Mouse (Mus musculus) spleen, embryonic (tissue): ENCODE data around the gene Plac1.
"Not testable (repeated sequence)": the region's sequence is repeated elsewhere in the genome, so short reads cannot be mapped to it uniquely, and the experiment has no call there.

Source experiments
- CTCF ChIA-PET: fragments of 350-600 bp; sonication (Branson Sonifier 250); formaldehyde crosslinking; loops from one replicate; lab custom pipeline; 2022; lab: Charles Lee

The Plac1 gene

DNA sequence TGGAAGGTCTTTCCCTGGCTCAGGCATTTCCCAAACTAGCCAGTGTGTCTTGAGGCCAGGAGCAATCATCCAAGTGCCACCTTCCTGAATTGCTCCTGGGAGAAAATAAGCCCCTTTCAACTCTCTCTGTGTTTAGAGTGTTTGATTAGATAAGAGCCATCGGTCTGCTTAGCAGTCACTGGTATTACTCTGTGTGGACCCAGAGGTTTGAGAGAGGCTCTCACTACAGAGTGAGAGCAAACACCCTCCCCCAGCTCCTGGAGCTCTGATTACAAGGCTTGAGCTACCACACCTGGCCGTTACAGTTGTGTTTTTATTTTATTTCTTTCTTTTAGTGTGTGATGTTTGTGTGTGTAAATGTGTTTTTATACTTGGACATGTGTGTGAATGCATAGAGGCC is 193.0 kb downstream of the Plac1 start:
- CTCF ChIA-PET = no interaction called here

DNA sequence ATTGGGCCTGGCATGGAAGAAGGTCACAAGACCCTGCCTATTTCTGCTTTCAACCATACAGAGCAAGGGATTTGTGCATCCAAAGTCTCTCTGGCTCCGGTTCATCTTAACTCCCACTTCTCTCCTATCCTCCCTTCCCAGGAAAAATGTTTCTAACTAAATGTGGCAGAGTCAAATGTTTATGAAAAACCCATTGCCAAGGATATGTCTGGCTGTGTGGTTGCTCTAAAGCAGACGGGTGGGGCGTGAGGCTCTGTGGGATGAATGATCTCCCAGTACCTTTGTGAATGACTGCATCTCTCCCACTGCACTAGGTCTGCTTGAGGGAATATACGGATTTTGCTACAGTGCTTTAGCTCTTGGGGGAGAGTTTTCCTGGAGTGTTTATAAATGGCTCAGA is 193.9 kb downstream of the Plac1 start:
- CTCF ChIA-PET = no interaction called here

DNA sequence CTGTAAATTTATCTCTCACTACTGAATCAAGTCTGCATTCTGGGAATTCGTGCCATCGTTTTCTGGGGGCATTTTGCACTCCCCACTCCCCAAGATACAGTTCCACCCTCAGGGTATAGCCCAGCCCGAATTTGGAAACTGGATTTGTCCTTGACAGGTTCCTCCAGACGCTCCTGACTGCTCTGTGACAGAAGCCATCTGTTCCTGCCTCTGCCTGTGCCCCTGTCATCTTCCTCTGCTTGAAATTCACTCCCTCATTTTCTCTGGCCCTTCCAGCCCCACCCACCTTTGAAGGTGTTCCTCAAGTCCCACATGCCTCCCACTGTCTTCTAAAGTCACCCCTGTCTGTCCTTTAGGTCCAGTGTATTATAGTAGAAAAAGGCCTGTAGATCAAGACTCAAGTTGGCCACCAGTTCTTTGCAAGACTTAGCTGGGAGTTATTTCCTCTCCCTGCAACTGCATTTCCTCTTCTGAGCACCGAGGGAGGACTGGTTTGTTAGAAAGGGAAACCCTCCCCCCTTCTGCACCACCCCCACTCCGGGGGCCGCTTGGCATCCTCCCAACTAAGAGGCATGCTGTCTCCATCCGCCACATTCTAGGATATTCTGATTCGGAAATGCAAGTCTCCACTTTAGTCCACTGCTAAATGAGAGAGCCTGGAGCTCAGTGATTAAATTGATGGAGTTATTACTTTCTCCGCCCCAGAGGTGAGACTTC is 194.6 kb downstream of the Plac1 start:
- CTCF ChIA-PET = no interaction called here

DNA sequence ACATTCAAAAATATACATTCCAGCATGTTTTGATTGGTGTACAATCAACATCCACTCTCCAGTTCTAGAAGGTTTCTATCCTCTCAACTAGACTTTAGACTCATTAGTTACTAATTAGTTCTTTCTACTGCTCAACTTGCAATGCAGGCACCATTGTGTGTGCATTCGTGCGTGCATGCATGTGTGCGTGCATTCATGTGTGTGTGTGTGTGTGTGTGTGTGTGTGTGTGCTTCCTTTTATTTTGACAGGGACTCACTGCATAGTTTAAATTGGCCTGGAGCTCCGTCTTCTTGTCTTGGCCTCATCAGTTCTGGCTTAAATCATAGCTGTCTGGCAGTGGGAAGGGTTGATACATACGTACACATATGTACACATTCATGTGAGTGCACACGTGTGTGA is 198.9 kb downstream of the Plac1 start:
- CTCF ChIA-PET = interaction anchor here (0.6 kb wide), 1 partner anchor 23 kb away, joined by 3 read pairs; no protein-coding TSS in a partner anchor

DNA sequence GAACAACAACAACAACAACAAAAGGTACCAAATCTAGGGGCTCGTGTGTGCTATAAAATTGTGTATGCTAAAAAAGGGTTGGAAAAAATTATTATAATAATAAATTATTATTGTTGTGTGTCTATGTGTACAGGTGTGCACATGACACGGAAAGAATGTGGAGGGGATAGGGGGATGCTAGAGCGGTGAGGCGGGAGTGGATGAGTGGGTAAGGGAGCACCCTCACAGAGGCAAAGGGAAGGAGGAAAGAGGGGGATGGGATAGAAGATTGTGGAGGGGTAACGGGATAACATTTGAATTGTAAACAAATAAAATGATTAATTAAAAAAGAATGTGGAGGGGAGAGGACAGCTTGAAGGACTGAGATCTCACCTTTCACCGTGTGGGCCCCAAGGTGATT is 199.8 kb downstream of the Plac1 start:
- CTCF ChIA-PET = no interaction called here

DNA sequence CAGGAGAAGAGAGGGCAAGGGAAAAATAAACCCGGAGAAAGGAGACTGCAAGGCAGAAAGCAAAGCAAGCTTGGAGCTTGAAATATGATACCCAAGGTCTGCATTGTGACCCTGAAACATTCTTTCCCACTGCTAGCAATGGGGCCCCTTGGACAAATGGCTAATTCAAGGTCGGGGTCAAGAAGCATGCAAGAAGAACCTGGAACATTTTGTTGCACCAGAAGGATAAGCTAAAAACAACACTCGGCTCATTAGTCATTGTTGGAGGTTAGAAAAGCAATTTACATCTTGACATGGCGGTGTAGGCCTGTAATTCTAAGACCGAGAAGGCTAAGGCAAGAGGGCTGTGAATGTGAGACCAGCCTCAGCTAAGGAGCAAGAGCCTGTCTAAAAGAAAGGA is 200.3 kb downstream of the Plac1 start:
- CTCF ChIA-PET = no interaction called here

DNA sequence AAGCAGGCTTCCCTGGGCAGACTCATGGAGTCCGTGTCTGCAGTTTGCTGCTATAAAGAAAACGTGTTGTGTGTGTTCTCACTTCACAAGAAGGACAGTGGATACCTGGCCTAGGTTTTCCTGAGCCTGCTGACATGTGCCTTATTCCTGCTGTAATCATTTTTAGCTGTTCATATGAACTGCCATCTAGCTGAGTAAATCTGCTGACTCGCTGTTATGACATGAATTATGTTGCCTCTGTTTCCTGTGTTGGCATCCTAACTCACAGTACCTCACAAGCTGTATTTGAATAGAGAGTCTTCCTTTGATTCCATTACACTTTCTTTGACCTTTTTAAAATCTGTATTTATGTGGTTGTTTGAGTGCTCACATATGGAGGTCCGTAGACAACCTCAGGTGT is 201.7 kb downstream of the Plac1 start:
- CTCF ChIA-PET = no interaction called here

DNA sequence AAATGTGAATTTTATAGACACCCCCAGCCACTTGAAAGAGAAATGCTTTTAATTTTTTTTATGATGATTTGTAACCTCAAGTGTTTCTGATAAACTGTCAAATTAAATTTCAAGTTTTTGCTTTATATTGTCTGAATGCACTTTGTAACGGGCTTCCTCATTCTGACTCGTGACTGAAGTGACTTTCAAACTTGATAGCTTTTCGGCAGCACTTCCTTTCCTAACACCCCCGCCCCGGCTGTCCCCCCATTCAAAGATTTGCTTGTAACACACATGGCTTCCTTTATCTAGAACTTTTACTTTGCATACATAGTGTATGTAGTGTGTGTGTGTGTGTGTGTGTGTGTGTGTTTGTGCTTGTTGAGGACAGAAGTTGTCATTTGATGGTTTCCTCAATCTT is 210.4 kb downstream of the Plac1 start:
- CTCF ChIA-PET = interaction anchor here (0.7 kb wide), 1 partner anchor 79 kb away, joined by 6 read pairs; no protein-coding TSS in a partner anchor

DNA sequence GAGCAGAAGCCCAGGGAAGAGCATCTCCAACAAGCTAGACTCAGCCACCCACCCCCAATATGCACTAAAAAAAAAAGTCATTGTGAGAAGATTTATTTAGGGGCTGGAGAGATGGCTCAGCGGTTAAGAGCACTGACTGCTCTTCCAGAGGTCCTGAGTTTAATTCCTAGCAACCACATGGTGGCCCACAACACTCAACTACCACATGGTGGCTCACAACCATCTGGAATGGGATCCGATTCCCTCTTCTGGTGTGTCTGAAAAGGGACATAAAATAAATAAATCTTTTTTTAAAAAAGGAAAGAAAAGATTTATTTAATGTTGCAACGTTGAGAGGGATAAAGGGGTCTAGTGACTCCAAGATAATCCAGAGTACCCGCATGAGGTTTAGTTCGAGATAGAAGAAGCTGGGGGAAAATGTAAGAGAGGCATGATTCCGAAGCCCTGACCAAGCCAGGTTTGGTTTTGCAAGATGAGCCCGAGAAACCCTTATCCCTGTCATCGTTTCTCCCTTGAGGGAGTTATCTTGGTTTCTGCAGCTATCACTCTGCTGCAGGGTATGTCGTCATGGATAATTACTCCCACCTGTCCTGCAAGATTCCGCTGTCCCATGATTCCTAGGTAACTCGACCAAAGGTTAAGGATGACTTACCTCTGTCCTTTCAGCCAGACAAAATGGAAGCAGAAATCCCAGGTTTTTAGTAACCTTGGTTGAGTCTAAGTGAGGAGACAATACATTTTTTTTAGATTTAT is 214.3 kb downstream of the Plac1 start:
- CTCF ChIA-PET = no interaction called here

DNA sequence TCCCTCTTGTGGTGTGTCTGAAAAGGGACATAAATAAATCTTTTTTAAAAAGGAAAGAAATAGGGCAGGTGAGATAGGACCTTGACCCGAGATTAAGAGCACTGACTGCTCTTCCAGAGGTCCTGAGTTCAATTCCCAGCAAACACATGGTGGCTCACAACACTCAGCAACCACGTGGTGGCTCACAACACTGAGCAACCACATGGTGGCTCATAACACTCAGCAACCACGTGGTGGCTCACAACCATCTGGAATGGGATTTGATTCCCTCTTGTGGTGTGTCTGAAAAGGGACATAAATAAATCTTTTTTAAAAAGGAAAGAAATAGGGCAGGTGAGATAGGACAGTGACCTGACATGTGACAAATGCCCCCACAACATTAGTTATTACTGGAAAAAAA is 215.6 kb downstream of the Plac1 start:
- CTCF ChIA-PET = not testable (repeated sequence)

DNA sequence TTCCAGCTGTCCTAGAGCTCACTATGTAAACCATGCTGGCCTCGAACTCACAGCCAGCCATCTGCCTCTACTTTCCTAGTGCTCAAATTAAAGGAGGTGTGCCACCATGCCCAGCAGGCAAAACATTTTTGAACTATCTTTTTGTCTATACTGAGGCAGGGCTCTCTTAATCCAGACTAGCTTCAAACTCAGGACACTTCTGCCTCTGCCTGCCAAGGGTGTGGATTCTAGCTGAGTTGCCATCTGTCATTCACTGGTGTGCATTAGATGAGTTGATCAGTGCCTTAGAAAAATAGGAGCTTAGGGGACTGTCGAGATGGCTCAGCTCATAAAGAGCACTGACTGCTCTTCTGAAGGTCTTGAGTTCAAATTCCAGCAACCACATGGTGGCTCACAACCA is 216.9 kb downstream of the Plac1 start:
- CTCF ChIA-PET = no interaction called here
